Mouse (Mus musculus) ES-Bruce4 (cell line): ENCODE measurements around the gene Sipa1l1.

ENCODE experiments used
- CTCF ChIP-seq: IDR thresholded peaks from one replicate; pipeline ENCODE4 v1.8.1; 2011; ENCODE audit warnings: low read depth, low read length
- POLR2A ChIP-seq: IDR thresholded peaks from one replicate; pipeline ENCODE4 v1.8.1; 2011; ENCODE audit warnings: low read length; ENCODE audit not compliant: insufficient read depth

- TF ChIP-seq POLR2A (no peak), CTCF (no peak)
Measured at GRCm38 (mm10) chr12:82478256-82478655, 309.1 kb downstream of the Sipa1l1 start.
